Mouse (Mus musculus): ENCODE results near the gene Foxj3.

GRCm38 (mm10) chr4:119563136-119563535, 26.3 kb downstream of the Foxj3 start:
- no peak for TF ChIP-seq POLR2A (IDR thresholded peaks at IDR 0.05; ENCODE audit: extremely low read depth, insufficient read depth, low read length)
- TF ChIP-seq CTCF (IDR thresholded peaks at IDR 0.05; ENCODE audit: low read depth, low read length), result no peak
